Mouse (Mus musculus) heart, adult 2 months (tissue): ENCODE results near the gene Trio. TPM values are rescaled to one million over a fixed set of nuclear protein-coding genes. Genes with fewer than 3 reads are reported as not detected.

Source experiments
- DNase-seq, 2 experiments: peaks; one replicate each; pipeline ENCODE4 v3.0.0; 2021
- H3K27ac ChIP-seq: fragments of 200-600 bp; 2 replicates; pipeline ENCODE4 v1.8.1; 2022
- H3K27me3 ChIP-seq: fragments of 200-500 bp; 2 replicates; pipeline ENCODE4 v1.6.1; 2012; ENCODE audit warnings: mild to moderate bottlenecking, low read length, inconsistent platforms, mixed read lengths; ENCODE audit not compliant: control insufficient read depth, insufficient read depth
- H3K36me3 ChIP-seq: fragments of 200-500 bp; 2 replicates; pipeline ENCODE4 v1.6.1; 2012; ENCODE audit warnings: low read length, inconsistent platforms; ENCODE audit not compliant: control insufficient read depth, insufficient read depth
- H3K4me1 ChIP-seq: fragments of 200-500 bp; 2 replicates; pipeline ENCODE4 v1.6.1; 2011; ENCODE audit warnings: low read length; ENCODE audit not compliant: control insufficient read depth, insufficient read depth
- H3K4me3 ChIP-seq: fragments of 200-600 bp; 2 replicates; pipeline ENCODE4 v1.8.1; 2022
- H3K79me2 ChIP-seq: fragments of 200-500 bp; replicated peaks from 2 replicates; pipeline ENCODE4 v1.6.1; 2012; ENCODE audit warnings: mild to moderate bottlenecking, inconsistent platforms, low read length, moderate library complexity, mixed read lengths; ENCODE audit not compliant: control insufficient read depth, insufficient read depth
- H3K9ac ChIP-seq: fragments of 200-500 bp; 2 replicates; pipeline ENCODE4 v1.6.1; 2012; ENCODE audit warnings: low read depth, mild to moderate bottlenecking, control low read depth, inconsistent platforms, low read length, mixed read lengths
- CTCF ChIP-seq: fragments of 200-600 bp; IDR thresholded peaks from 2 replicates; pipeline ENCODE4 v1.8.1; 2022; ENCODE audit warnings: antibody characterized with exemption, mild to moderate bottlenecking, moderate library complexity
- EP300 ChIP-seq: fragments of 200-500 bp; IDR thresholded peaks from 2 replicates; pipeline ENCODE4 v1.6.1; 2011; ENCODE audit warnings: low read depth, low read length, control low read depth; ENCODE audit not compliant: insufficient read depth
- POLR2A ChIP-seq: fragments of 200-500 bp; IDR thresholded peaks from 2 replicates; pipeline ENCODE4 v1.6.1; 2011; ENCODE audit warnings: mild to moderate bottlenecking, low read depth, low read length, control low read depth; ENCODE audit not compliant: insufficient read depth
- WGBS: fragments of 180-500 bp; shearing (Covaris S2); methylation state at CpG from one replicate; pipeline ENCODE4 v1.1.7; 2018; 5-methylcytosine and 5-hydroxymethylcytosine counted together
- intact Hi-C: fragments of 180-260 bp; cut with DNase I; formaldehyde crosslinking; loops from one replicate; pipeline ENCODE4 v1.15.1; 2025
- polyA plus RNA-seq: library from polyadenylated mRNA; depleted of rRNA; stranded (reverse); fragments of >200 nt; gene quantifications from 2 replicates; pipeline ENCODE4 v1.2.3, GENCODE M21; 2012
- total RNA-seq, 2 experiments: library from RNA; stranded (reverse); gene quantifications; 2 replicates each; pipeline ENCODE4 v1.2.3; 2021

The Trio gene
- total and polyA plus RNA-seq, 3 experiments: 28.0 to 44.2 (median 33.8) TPM

DNA sequence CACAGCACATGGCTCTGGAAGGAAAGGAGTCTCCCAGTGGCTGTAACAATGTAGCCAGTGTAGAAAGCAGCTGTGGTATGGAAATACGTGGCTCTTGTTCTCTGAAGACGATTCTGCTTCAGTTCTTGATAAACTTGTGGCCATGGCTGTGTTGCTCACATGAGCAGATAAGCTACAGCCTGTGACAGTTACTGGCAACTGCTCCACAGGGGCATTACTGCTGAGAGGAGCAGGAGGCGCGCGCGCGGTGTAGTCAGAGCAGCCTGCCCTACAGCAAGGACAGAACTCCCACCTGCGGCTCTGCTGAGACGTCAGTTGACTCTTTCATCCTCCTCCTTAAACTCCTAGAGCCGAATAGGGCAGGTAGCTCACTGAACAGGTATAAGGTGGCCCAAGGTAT, 153.9 kb downstream of the Trio start:
- no peak for DNase-seq
- Histone ChIP-seq H3K4me3 (no peak overlapping the region), H3K4me1 (peaks cover 1% of the 10 kb centered on the region), H3K27ac (no peak overlapping the region), H3K9ac (no peak overlapping the region), H3K36me3 (peaks cover 2% of the 10 kb centered on the region; the same call in 1 of the 2 replicates), H3K27me3 (no peaks in the 10 kb centered on the region), H3K79me2 (peaks cover 1% of the 10 kb centered on the region; the same call in 1 of the 2 replicates)
- intact Hi-C loops: no loop called here
- WGBS: 70% methylated on average over 10 of the region's 10 CpGs
- TF ChIP-seq POLR2A (no peak), EP300 (no peak), CTCF (no peak)

DNA sequence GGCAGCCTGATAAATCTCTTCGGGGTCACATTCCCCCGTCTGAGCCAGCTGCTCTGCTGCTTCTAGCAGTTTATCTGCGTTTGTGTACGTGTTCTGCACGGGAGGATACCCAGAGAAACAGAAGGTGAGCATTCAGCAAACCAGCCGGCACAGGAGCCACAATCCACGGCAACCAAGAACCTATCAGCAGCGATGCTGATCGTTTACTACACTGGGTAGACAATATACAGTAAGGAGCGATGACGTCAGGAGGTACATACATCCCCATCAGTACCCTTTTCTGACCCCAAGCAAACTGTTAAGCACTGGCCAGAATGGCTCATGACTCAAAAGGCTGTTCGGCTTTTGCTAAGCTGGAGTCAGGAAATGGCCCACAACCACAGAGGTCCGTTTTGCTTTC, 154.4 kb downstream of the Trio start:
- 86% methylated on average over 13 of the region's 13 CpGs for WGBS
- no peak for DNase-seq
- H3K4me3 ChIP-seq: no peak overlapping the region
- H3K36me3 ChIP-seq: no peaks in the 10 kb centered on the region
- H3K27me3 ChIP-seq: no peaks in the 10 kb centered on the region
- H3K79me2 ChIP-seq: peaks cover 1% of the 10 kb centered on the region; the same call in 1 of the 2 replicates
- no peak overlapping the region for H3K9ac ChIP-seq
- intact Hi-C loops: no loop called here
- no peak overlapping the region for H3K27ac ChIP-seq
- TF ChIP-seq POLR2A (no peak), EP300 (no peak), CTCF (no peak)
- no peaks in the 10 kb centered on the region for H3K4me1 ChIP-seq

- DNase-seq: no peak
- Histone ChIP-seq H3K4me1 (no peaks in the 10 kb centered on the region), H3K4me3 (no peak overlapping the region), H3K36me3 (no peaks in the 10 kb centered on the region), H3K27ac (no peak overlapping the region), H3K9ac (no peak overlapping the region), H3K27me3 (no peaks in the 10 kb centered on the region), H3K79me2 (no peaks in the 10 kb centered on the region)
- TF ChIP-seq CTCF (no peak), POLR2A (no peak)
- 80% methylated on average over 4 of the region's 4 CpGs for WGBS
- intact Hi-C loops: no loop called here
Measured at GRCm38 (mm10) chr15:27869001-27869400, 156.6 kb downstream of the Trio start.

- no peak overlapping the region for H3K9ac ChIP-seq
- TF ChIP-seq CTCF (no peak), POLR2A (no peak), EP300 (no peak)
- WGBS: 90% methylated on average over 7 of the region's 7 CpGs
- H3K4me3 ChIP-seq: no peak overlapping the region
- no peak for DNase-seq
- no peaks in the 10 kb centered on the region for H3K36me3 ChIP-seq
- no peaks in the 10 kb centered on the region for H3K27me3 ChIP-seq
- H3K4me1 ChIP-seq: no peaks in the 10 kb centered on the region
- H3K79me2 ChIP-seq: no peaks in the 10 kb centered on the region
- H3K27ac ChIP-seq: no peak overlapping the region
- intact Hi-C loops: no loop called here
Measured at GRCm38 (mm10) chr15:27867831-27868230, 157.8 kb downstream of the Trio start.

GRCm38 (mm10) chr15:27866471-27866870, 159.2 kb downstream of the Trio start:
- Histone ChIP-seq H3K4me1 (no peaks in the 10 kb centered on the region), H3K79me2 (no peaks in the 10 kb centered on the region), H3K27ac (no peak overlapping the region), H3K36me3 (no peaks in the 10 kb centered on the region), H3K9ac (no peak overlapping the region), H3K27me3 (no peaks in the 10 kb centered on the region), H3K4me3 (no peak overlapping the region)
- no peak for DNase-seq
- WGBS: 79% methylated on average over 4 of the region's 4 CpGs
- TF ChIP-seq POLR2A: no peak
- no peak for TF ChIP-seq CTCF
- no peak for TF ChIP-seq EP300
- intact Hi-C loops: no loop called here

DNA sequence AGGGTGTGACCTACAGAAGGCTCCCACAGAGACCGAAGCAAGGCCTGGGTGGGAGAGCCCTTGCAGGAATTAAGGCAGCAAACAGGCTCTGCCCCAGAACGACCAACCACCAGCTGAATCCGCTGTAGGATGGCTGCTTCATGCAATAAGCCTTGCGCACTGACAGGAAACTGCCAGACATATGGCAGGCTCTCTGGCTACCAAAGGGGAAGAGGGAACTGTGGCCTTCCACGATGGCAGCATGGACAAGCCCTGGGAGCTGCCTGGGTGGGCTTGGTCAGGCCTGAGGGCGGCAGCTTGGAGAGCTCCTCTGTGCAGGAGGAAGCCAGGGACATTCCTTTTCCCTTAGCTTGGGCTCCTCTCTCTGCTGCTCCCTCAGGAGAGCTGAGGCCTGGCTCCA, 159.6 kb downstream of the Trio start:
- no peak for DNase-seq
- intact Hi-C loops: no loop called here
- no peaks in the 10 kb centered on the region for H3K36me3 ChIP-seq
- H3K4me3 ChIP-seq: no peak overlapping the region
- TF ChIP-seq EP300 (no peak), POLR2A (no peak), CTCF (no peak)
- no peak overlapping the region for H3K9ac ChIP-seq
- 72% methylated on average over 6 of the region's 6 CpGs for WGBS
- H3K4me1 ChIP-seq: no peaks in the 10 kb centered on the region
- H3K79me2 ChIP-seq: no peaks in the 10 kb centered on the region
- no peak overlapping the region for H3K27ac ChIP-seq
- no peaks in the 10 kb centered on the region for H3K27me3 ChIP-seq

- Histone ChIP-seq H3K79me2 (no peaks in the 10 kb centered on the region), H3K4me1 (peaks cover 4% of the 10 kb centered on the region; the same call in 1 of the 2 replicates), H3K27ac (no peak overlapping the region), H3K27me3 (no peaks in the 10 kb centered on the region), H3K36me3 (no peaks in the 10 kb centered on the region), H3K4me3 (no peak overlapping the region), H3K9ac (no peak overlapping the region)
- TF ChIP-seq EP300 (no peak), POLR2A (no peak), CTCF (no peak)
- intact Hi-C loops: no loop called here
- DNase-seq: no peak
- WGBS: 81% methylated on average over 6 of the region's 6 CpGs
Measured at GRCm38 (mm10) chr15:27864397-27864796, 161.3 kb downstream of the Trio start.
